Mouse (Mus musculus): Measurements from ENCODE around the gene Slc26a9.
"Not testable (repeated sequence)": the region's sequence is repeated elsewhere in the genome, so short reads cannot be mapped to it uniquely, and the experiment has no call there.

The Slc26a9 gene

GRCm38 (mm10) chr1:131765357-131766001 is 21.7 kb downstream of the Slc26a9 start:
- DNase-seq (ENCODE audit: low read depth, low spot score): peak; percentile 76

- DNase-seq (ENCODE audit: low read depth, low spot score): no peak
These were observed 25.5 kb downstream of the Slc26a9 start for GRCm38 (mm10) chr1:131769296-131769695.

- DNase-seq (ENCODE audit: low read depth, low spot score): no peak
These were observed 26.8 kb downstream of the Slc26a9 start for GRCm38 (mm10) chr1:131770656-131771055.

GRCm38 (mm10) chr1:131771440-131771839 is 27.6 kb downstream of the Slc26a9 start:
- no peak for DNase-seq (ENCODE audit: low read depth, low spot score)

GRCm38 (mm10) chr1:131794591-131794990 is 50.8 kb downstream of the Slc26a9 start:
- no peak for DNase-seq (ENCODE audit: low read depth, low spot score)

- DNase-seq (ENCODE audit: low read depth, low spot score): no peak
These were observed 51.3 kb downstream of the Slc26a9 start for GRCm38 (mm10) chr1:131795171-131795570.

- no peak for DNase-seq (ENCODE audit: low read depth, low spot score)
These were observed 53.5 kb downstream of the Slc26a9 start, which contains the start of gene Pm20d1 for GRCm38 (mm10) chr1:131797202-131797909. Gene Pm20d1 (plus strand): TSS chr1:131797381.

GRCm38 (mm10) chr1:131800001-131800400 is 56.2 kb downstream of the Slc26a9 start:
- DNase-seq (ENCODE audit: low read depth, low spot score): peak; percentile 82

GRCm38 (mm10) chr1:131801071-131801470 is 57.2 kb downstream of the Slc26a9 start:
- DNase-seq (ENCODE audit: low read depth, low spot score): no peak

GRCm38 (mm10) chr1:131802652-131803051 is 58.8 kb downstream of the Slc26a9 start:
- no peak for DNase-seq (ENCODE audit: low read depth, low spot score)

- DNase-seq (ENCODE audit: low read depth, low spot score): no peak
These were observed 60.3 kb downstream of the Slc26a9 start for GRCm38 (mm10) chr1:131804166-131804565.

GRCm38 (mm10) chr1:131808986-131809385 is 65.2 kb downstream of the Slc26a9 start:
- DNase-seq (ENCODE audit: low read depth, low spot score): no peak

GRCm38 (mm10) chr1:131809651-131810050 is 65.8 kb downstream of the Slc26a9 start:
- no peak for DNase-seq (ENCODE audit: low read depth, low spot score)

GRCm38 (mm10) chr1:131811393-131811792 is 67.6 kb downstream of the Slc26a9 start:
- DNase-seq (ENCODE audit: low read depth, low spot score): no peak

- DNase-seq (ENCODE audit: low read depth, low spot score): no peak
These were observed 68.2 kb downstream of the Slc26a9 start for GRCm38 (mm10) chr1:131812006-131812405.

GRCm38 (mm10) chr1:131812631-131813295 is 68.9 kb downstream of the Slc26a9 start:
- no peak for DNase-seq (ENCODE audit: low read depth, low spot score)

GRCm38 (mm10) chr1:131813731-131814130 is 69.9 kb downstream of the Slc26a9 start:
- no peak for DNase-seq (ENCODE audit: low read depth, low spot score)

- DNase-seq (ENCODE audit: low read depth, low spot score): peak; percentile 43
These were observed 70.4 kb downstream of the Slc26a9 start for GRCm38 (mm10) chr1:131814191-131814590.

- DNase-seq (ENCODE audit: low read depth, low spot score): no peak
These were observed 73.1 kb downstream of the Slc26a9 start for GRCm38 (mm10) chr1:131816886-131817285.

GRCm38 (mm10) chr1:131820353-131820752 is 76.5 kb downstream of the Slc26a9 start:
- not testable (repeated sequence) for DNase-seq (ENCODE audit: low read depth, low spot score)

- peak; percentile 57 for DNase-seq (ENCODE audit: low read depth, low spot score)
These were observed 77.1 kb downstream of the Slc26a9 start for GRCm38 (mm10) chr1:131820887-131821328.

Measured in A20 (cell line).